Mouse (Mus musculus) ES-Bruce4 (cell line): Measurements from ENCODE around the gene Apob.

Source experiments
- CTCF ChIP-seq: IDR thresholded peaks from one replicate; pipeline ENCODE4 v1.8.1; 2011; ENCODE audit warnings: low read depth, low read length
- POLR2A ChIP-seq: IDR thresholded peaks from one replicate; pipeline ENCODE4 v1.8.1; 2011; ENCODE audit warnings: low read length; ENCODE audit not compliant: insufficient read depth

GRCm38 (mm10) chr12:7958851-7959250, 18.6 kb upstream of the Apob start:
- TF ChIP-seq POLR2A (no peak), CTCF (no peak)
